Mouse (Mus musculus): Measurements from ENCODE around the gene Eef1akmt3.
"Not testable (repeated sequence)": the region's sequence is repeated elsewhere in the genome, so short reads cannot be mapped to it uniquely, and the experiment has no call there.

GRCm38 (mm10) chr10:127062101-127062500 lies 20.8 kb upstream of the Eef1akmt3 start:
- not testable (repeated sequence) for TF ChIP-seq EP300, CTCF (IDR thresholded peaks at IDR 0.05; ENCODE audit: low read depth)

All from liver, embryonic 14.5 days (tissue).